Mouse (Mus musculus) neutrophil, adult 5-6 weeks (primary cell): Measurements from ENCODE around the gene Slc24a3. TPM values are rescaled to one million over a fixed set of nuclear protein-coding genes. Genes with fewer than 3 reads are reported as not detected.

Source experiments
- ATAC-seq: fragments of 151-379, 151-347 bp; 2 replicates; pipeline ENCODE4 v1.8.0; 2017; ENCODE audit warnings: mild to moderate bottlenecking, moderate TSS enrichment; ENCODE audit not compliant: insufficient number of reproducible peaks, poor library complexity, low FRiP score, severe bottlenecking; ENCODE audit errors: extremely low read depth
- total RNA-seq: library from RNA; stranded (forward); fragments of 200-1000 nt; gene quantifications from 2 replicates; pipeline ENCODE4 v1.2.3, GENCODE M21; 2017

The Slc24a3 gene
- 0.74 and 1.0 TPM in 2 replicates for total RNA-seq

GRCm38 (mm10) chr2:145167664-145168360 lies at the start of gene Slc24a3:
Gene Slc24a3, plus strand, starts transcription at chr2:145167754.
- peak; percentile 62 for ATAC-seq

DNA sequence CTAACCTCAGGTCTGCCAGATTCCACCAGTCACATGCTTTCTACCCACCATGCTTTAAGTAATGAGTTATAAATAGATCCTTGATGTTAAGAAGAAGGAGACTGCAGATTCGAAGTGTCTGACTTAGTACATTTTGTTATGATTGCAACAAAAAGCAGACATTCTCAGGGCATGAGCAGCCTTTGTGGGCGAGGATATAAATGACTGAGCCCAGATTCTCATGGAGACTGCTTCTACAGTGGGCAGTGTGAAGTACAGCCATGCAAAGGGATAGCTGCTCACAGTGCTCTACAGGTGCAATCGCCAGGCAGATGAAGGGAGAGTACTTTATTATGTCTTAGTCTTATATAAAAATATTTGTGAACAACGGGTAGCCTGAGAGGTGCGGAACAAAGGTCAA lies 49.8 kb upstream of the Slc24a3 start:
- ATAC-seq: no peak

- no peak for ATAC-seq
Measured at GRCm38 (mm10) chr2:145127747-145128146, 39.8 kb upstream of the Slc24a3 start.

- no peak for ATAC-seq
Measured at GRCm38 (mm10) chr2:145136625-145137291, 30.8 kb upstream of the Slc24a3 start.

DNA sequence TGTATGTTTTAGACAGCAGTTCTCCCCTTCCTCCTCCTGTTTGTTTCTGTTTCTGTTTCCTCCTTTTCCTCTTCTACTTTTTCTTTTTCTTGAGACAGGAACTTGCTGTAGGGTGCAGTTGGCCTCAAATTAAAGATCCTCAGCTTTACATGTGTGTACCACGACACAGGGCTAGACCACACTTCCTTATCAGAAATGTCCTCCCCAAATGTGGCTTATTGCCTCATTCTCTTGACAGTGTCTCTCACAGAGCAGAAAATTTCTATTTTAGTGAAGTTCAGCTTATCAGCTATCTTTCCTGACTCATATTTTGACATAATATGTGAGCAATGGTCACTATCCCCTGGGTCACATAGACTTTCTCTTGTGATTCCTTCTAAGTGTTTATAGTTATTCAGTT lies 17.1 kb upstream of the Slc24a3 start:
- no peak for ATAC-seq

DNA sequence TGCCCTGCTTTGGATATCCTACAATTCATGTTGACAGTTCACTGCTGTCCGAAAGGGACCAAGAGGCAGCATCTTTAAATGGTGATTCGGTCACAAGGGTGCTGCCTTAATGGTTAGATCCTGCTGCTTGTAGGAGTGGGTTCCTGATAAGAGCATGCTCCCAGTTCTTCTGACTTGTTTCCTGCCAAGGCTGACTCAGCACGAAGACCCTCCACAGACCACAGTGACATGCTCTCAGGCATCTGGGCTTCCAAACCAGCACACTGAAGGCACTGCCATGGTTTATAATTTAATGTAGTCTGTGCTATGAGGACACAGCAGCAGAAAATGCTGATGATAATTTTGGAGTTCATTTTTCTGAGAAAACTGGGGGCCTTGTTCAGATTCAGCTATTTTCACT lies 16.7 kb upstream of the Slc24a3 start:
- no peak for ATAC-seq

DNA sequence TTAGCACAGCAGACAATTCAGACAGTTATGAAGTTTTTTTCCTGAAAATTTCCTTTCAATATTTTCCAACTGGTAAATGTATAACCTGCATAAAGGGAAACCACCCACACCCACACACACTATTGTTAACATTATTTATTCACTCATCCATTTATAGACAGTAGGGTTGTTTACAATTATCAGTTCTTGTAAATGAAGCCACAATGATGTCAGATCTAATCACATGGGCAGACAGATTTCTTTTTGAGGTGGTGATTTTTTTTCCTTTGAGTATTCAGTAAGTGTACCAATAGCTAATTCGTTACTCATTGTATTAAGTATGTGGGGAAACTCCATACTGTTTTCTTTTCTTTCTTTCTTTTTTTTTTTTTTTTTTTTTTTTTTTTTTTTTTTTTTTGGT lies 15.3 kb upstream of the Slc24a3 start:
- no peak for ATAC-seq

DNA sequence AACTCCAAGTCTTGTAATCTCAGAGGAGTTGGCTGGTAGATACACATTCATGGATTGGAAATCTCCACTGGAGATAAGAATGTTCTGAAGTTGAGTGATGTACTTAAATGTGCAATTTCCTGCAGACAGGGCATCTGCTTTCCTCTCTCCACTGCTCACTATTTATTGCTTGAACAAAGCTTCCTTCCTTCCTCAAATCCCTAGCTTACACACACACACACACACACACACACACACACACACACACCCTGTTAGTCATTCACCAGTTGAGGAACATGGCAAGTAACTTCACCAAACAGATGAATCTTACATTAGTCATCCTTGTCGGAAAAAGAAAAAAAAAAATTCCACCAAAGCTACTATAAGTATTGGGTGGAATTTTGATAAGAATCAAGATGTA lies 8.6 kb upstream of the Slc24a3 start:
- ATAC-seq: no peak

DNA sequence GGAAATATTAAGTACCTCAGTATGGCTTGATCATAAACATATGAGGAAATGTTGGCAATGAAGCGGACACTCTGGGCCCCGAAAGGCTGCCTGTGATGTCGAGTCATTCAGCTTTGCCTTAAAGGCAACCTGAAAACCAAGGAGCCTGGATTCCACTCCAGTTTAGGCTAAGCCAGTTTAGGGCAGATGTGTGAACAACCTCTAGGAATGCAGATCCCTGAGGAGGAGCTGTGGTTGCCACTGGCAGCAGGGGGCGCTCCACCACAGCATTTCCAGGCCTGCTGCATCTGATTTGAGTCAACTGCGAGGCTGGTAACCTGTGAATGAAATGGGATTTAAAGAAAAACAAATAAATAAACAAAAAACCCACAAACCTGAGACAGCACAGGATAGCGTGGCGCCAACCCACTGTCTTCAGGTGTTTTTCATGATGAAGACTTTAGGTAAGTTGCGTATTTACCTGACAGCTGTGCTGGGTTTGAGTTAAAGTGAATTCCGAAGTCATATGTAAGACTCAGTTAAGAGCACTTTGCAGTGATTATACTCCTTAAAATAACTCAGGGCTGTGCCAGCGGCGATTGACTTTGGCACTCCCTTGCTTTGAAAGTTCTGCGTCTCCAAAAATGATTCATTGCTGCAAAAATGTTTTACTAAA lies 6.4 kb upstream of the Slc24a3 start:
- ATAC-seq: peak; percentile 76

DNA sequence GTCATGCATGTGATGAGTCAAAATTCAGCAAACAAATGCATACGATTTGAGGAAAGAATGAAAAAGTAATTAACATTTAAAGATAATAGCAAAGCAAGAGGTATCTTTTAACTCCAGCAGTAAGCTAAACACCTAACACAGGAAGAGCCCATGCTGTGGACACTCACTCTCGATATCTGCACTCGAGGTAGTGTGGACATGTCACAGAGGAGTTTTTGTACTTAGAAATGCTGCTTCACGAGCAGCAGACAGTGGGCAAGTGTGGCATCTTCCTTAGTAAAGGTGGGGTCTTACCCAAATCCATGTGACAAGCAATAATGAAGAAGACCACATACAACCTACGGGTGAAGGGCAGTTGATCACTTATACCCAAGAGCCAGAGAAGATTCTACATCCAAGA lies 3.5 kb upstream of the Slc24a3 start:
- ATAC-seq: no peak

GRCm38 (mm10) chr2:145164562-145164961 lies 3.0 kb upstream of the Slc24a3 start:
- no peak for ATAC-seq

- no peak for ATAC-seq
Measured at GRCm38 (mm10) chr2:145165076-145165475, 2.5 kb upstream of the Slc24a3 start.

GRCm38 (mm10) chr2:145165854-145166253 lies 1.7 kb upstream of the Slc24a3 start:
- ATAC-seq: no peak

GRCm38 (mm10) chr2:145167051-145167663 lies 397 bp upstream of the Slc24a3 start:
- ATAC-seq: no peak

- no peak for ATAC-seq
Measured at GRCm38 (mm10) chr2:145168405-145168971, 934 bp downstream of the Slc24a3 start.

DNA sequence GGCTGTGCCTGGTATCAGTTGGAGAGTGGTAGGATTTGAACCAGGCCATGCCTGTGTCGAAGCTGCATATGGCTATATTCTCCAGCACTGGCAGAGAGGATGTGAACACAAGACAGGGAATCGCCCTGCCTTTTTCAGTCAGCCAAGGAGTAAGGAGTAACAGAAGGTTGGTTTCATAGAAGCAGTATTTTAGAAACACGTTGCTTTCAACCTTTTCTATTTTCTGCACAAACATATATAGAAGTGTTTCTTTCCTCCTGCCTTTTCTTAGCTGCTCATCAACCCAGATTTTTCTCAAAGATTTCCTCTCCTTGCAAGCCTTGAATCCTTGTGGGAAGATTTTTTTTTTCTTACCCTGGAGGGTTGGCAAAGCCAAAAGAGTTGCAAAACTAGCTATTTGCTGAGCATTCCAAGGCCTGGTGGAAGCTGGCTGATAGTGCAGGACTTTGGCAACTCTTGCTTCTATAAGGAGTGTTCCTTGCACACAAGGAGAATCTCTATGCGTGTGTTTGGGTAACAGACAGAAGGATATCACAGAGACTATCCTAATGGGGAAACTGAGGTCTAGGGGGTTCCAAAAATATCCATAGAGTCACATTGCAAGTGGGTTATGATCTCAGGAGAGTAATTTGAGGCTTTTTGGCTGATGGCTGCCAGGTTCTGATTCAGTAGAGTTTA lies 5.6 kb downstream of the Slc24a3 start:
- no peak for ATAC-seq

- ATAC-seq: no peak
Measured at GRCm38 (mm10) chr2:145175036-145175435, 7.5 kb downstream of the Slc24a3 start.

- no peak for ATAC-seq
Measured at GRCm38 (mm10) chr2:145182410-145182809, 14.9 kb downstream of the Slc24a3 start.

GRCm38 (mm10) chr2:145188828-145189227 lies 21.3 kb downstream of the Slc24a3 start:
- 0 out of 2 replicates have a peak, but pooled peaks have one; percentile 16 for ATAC-seq
